Mouse (Mus musculus): ENCODE data around the gene Zfp62.
"Not testable (repeated sequence)": the region's sequence is repeated elsewhere in the genome, so short reads cannot be mapped to it uniquely, and the experiment has no call there.

Zfp62 gene

DNA sequence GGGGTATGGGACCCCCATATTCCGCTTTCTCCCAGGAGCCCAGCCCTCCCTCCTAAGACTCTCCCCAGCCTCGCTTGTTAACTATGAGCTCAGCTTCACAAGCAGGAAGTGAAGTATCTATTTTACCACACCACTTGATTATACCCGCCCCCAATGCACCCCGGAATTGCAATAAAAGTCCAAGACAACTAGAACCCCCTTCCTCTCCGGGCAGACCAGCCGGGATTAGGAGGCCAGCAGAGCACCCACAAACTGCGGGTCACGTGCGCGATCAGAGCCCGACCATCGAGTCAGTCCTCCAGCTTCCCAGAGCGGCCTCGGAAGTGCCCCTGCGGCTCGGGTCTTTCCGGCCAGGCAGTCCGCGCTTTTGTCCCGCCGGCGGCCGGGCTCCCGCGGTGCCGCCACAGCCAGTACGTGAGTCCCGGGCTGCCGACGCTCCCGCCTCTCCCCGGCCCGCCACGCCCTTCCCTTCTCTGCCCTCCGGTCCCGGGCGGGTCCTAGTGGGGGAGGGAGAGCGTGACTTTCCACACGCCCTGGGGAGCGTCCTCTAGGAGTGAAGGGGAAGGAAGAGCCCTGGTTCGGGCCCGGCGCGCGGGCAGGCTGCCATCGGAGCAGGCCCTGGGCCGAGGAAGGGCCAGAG is at the start of gene Zfp62:
TSS of gene Zfp62 (plus strand) at position 164 of the 640 bp plus-strand sequence.
- peak; percentile 90 for DNase-seq

DNA sequence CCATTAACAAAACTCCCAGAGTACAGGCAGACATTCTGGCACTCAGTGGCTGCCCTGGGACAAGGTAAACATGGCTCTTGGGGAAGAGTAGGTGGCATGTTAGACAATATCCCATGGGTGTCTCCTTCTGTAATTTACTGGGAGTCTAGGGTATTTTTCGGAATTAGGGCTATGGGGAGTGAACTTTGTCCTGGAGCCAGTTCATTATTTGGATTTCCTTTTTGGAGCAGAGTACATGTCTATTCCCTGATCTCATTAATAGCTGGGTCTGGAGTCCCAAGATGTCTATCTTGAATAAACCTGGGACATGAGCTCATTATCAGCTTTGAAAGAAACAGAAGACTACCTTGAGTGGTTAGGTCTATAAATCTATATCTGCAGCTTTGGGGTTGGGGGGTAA is 49.0 kb upstream of the Zfp62 start, which contains the start of gene Olfr1394:
TSS of gene Olfr1394 (plus strand) at position 301 of the 400 bp plus-strand sequence.
- no peak for DNase-seq

GRCm38 (mm10) chr11:49156821-49157814 is 46.0 kb upstream of the Zfp62 start:
- no peak for DNase-seq

DNA sequence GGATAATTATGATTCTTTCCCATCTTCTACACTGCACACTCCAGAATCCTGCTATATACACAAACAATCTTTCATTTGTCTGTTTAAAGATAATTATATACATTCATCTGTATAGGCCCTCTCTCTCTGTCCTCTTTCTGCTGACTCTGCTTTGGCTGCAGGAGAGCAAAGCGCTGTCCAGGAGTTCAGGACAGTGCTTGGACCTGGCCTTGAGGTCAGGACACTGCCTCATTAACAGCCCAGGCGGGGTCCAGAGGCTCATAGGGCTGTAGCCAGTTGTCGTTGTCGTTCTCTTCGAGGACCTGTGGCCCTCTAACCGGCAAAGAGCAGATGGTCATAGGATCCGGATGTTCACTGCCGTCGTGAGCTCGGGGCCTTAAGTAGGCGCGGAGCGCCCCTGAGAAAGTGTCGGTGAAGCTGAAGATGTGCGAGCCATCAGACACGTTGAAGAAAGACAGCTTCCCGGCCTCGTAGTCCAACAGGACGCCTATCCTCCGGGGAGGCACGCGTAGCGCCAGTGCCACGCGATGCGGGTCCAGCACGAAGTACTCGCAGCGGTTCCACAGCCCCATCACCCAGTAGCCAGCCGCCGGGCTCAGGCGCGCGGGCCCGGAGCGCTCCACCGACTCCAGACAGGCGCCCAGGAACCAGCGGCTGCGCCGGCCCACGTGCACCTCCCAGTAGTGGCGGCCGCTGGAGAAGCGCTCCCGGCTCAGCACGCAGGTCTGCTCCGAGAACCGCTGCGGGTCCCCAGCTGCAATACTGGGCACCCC is 34.1 kb upstream of the Zfp62 start:
- no peak for DNase-seq

DNA sequence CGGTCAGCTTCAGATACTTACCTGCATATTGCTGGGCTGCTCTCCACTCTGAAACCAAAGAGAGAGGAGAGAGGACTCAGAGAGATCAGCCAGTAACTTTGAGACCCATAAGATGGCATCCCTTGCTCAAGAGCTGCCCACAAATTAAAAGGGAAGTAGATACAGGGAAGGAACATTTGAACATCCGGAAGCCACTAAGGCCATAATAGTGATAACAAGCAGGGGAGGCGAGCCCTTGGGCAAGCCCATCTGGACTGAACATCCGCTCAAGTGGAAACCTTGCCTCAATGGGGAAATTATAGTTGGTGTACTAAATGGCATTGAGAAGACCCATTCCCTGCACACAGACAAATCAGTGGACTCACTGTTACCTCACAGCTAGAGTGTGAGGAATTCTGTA is 32.5 kb upstream of the Zfp62 start:
- no peak for DNase-seq

DNA sequence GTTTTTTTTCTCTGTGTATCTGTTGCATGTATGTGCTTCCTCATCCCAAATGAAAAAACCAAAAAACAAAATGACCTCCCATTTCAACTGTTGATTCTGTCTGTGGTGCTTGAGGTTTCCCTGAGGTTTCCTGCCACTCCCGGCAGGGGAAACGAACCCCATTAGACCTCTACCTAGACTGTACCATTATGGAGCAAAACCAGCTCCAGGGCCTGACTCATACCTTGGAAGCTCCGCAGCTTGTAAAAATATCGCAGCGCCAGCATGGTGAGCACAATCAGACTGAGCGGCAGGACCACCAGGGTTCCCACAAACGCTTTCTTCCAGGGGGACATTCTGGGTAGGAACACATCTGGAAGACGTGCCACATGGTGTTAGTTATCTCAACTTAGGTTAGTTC is 27.7 kb upstream of the Zfp62 start:
- DNase-seq: no peak

- not testable (repeated sequence) for DNase-seq
Measured at GRCm38 (mm10) chr11:49176047-49176779, 26.9 kb upstream of the Zfp62 start.

GRCm38 (mm10) chr11:49183172-49183571 is 19.9 kb upstream of the Zfp62 start:
- DNase-seq: no peak

GRCm38 (mm10) chr11:49186452-49186851 is 16.6 kb upstream of the Zfp62 start:
- no peak for DNase-seq

DNA sequence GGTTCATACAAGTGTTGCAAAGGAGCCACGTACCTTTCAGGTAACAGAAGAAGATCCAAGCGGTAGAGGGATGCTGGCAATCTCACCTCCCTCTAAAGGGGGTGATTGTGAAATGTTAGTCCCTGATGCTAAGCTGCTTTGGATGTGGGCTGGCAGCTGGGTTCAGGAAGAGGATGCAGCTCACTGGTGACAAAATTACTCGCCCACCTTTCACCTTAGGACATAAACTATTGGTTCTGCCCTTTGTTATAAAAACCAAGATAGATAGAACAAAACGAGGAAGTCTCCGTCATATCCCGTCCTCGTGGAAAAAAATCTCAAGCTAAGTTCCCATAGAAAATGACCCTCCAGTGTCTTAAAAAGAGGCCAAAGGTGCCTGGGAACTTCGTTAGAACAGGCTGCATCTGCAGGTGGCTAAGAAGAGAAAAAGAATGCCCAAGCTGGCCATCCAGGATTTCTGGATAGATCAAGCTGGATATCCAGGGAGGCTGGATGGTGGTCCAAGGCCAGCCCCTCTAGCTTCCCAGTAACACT is 16.1 kb upstream of the Zfp62 start, which contains the start of gene Btnl9:
TSS of gene Btnl9 (minus strand) at position 205 of the 534 bp plus-strand sequence.
- no peak for DNase-seq

DNA sequence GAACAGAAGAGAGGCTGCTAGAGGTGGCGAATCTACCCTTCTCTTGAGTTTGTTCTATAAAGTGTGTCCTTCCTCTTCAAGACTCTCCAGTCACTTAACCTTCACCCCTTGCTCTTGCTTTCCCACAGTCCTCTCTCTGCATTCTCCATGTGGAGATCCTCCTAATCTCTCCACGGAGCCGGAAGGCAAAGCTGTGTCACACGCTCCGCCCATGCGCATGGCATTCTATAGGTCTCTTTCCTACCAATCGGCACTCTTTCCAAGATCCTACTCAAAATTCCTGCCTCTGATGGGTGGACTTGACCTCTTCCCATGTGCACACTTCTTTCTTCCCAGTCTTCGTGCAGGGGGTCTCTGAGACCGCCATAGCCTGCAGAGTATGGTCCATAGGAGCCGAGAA is 15.4 kb upstream of the Zfp62 start:
- DNase-seq: no peak

GRCm38 (mm10) chr11:49189737-49190136 is 13.4 kb upstream of the Zfp62 start:
- DNase-seq: peak; percentile 28

GRCm38 (mm10) chr11:49191083-49191482 is 12.0 kb upstream of the Zfp62 start:
- DNase-seq: no peak

- DNase-seq: not testable (repeated sequence)
Measured at GRCm38 (mm10) chr11:49194771-49195170, 8.3 kb upstream of the Zfp62 start.

GRCm38 (mm10) chr11:49195819-49196322 is 7.2 kb upstream of the Zfp62 start:
- no peak for DNase-seq

- no peak for DNase-seq
Measured at GRCm38 (mm10) chr11:49200666-49201065, 2.4 kb upstream of the Zfp62 start.

GRCm38 (mm10) chr11:49201142-49201541 is 1.9 kb upstream of the Zfp62 start:
- no peak for DNase-seq

- no peak for DNase-seq
Measured at GRCm38 (mm10) chr11:49202071-49202470, 1.0 kb upstream of the Zfp62 start.

DNA sequence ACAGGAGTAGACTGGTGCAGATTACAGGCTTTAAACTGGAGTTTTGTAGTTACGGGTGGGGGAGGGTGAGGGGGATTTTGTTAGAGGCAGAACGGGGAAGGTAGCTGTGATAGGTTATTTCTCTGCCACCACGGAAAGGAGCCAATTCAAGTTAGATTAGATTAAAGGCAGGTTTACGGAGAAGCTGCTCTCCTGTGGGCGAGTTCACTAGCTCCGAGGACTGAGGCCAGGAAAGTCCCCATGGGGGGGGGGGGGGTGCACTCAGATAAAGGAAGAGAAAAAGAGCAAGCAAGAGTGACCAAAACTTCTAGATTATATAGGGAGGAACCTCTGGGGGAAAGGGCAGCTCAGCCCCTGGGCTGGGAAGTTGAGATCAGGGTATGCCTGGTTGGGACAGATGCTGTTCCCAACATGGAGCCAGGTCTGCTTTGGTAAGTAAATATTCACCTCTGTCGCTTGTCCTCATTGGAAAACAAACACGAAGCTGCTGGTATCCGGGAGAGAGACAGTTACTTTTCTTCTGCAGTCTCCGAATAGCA is 500 bp upstream of the Zfp62 start:
- DNase-seq: no peak

DNA sequence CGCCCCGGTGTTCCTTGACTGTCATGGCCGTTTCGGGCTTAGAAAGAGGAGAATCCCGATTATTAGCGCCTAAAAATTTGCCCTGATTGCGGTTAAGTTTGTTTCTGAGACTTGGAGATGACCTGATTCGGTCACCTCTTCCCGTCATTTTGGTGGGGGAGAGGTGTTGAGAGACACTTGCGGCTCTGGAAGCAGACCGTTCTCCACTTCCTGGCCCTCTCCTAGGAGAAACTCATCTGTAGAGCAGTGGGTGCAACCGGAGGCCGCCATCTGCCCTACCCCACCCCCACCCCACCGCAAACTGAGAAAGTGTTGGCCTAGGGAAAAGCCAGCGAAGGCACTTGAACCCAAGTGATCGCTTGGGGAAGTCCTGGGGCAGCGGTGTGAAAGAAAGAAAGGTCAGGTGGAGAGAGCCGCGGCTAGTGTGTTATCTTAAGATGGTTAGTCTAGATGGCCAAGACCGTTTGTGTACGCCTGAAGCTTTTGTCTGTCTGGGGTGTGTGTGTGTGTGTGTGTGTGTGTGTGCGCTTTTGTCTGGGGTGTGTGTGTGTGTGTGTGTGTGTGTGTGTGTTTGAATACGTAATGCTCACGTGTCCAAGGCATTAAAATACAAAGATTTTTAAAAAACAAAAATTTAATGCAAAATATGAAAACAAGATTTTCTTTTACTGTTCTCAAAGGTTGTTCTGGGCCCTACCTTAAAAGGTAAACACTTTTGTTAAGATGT is 842 bp downstream of the Zfp62 start:
- no peak for DNase-seq

- no peak for DNase-seq
Measured at GRCm38 (mm10) chr11:49205080-49205590, 2.0 kb downstream of the Zfp62 start.

All from cerebellum, adult 11 months (tissue).